Mouse (Mus musculus) frontal cortex, adult (tissue): Measurements from ENCODE around the gene Wbp4.

Source experiments
- ATAC-seq: cut with Nextera tagmentation; 2 replicates; pipeline ENCODE4 v1.9.2; 2017; ENCODE audit warnings: mild to moderate bottlenecking, moderate library complexity, mixed read lengths; ENCODE audit not compliant: low TSS enrichment

The Wbp4 gene

GRCm38 (mm10) chr14:79451681-79452590 lies 29.4 kb downstream of the Wbp4 start, which contains the start of gene Kbtbd6:
TSS of gene Kbtbd6 (plus strand) at chr14:79451835.
- peak; percentile 99 for ATAC-seq

- ATAC-seq: peak; percentile 81
Observed at GRCm38 (mm10) chr14:79445055-79445620, 36.2 kb downstream of the Wbp4 start.

DNA sequence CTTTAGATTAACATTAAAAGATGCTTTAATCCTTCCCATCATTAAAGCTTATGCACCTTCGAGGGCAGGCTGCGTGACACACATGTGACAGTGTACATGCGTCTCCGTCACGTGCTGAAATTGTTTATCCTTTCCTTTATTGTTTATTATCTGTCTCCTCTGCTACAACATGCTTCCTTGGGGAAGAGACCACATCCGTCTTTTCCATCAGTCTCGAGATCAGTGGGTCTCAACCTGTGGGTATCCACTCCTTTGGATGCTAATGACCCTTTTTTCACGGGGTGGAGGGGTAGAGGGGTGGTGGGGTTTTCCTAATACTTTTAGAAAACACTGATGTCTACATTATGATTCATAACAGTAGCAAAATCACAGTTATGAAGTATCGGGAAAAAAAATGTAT lies 36.7 kb downstream of the Wbp4 start:
- no peak for ATAC-seq

GRCm38 (mm10) chr14:79441441-79441840 lies 39.9 kb downstream of the Wbp4 start:
- ATAC-seq: no peak

DNA sequence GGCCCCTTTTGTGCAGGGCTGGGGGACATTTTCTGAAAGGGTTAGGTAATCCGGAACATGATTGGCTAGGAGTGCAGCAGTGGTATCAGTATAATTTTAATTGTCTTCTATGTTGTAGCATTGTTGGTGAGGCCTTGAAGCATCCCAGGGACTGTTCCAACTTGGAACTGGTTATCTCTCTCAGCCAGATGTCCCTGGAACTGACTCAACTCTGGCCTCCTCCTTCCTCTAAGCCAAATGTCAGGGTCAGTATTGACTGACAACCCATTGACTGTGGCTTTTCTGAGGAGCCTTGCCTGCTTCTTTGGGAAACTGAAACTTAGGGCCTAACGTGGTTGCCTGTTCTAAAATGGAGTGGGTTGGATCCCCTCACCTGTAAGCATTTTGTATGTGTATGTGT lies 40.7 kb downstream of the Wbp4 start:
- no peak for ATAC-seq

- no peak for ATAC-seq
Observed at GRCm38 (mm10) chr14:79434068-79434467, 47.3 kb downstream of the Wbp4 start.

DNA sequence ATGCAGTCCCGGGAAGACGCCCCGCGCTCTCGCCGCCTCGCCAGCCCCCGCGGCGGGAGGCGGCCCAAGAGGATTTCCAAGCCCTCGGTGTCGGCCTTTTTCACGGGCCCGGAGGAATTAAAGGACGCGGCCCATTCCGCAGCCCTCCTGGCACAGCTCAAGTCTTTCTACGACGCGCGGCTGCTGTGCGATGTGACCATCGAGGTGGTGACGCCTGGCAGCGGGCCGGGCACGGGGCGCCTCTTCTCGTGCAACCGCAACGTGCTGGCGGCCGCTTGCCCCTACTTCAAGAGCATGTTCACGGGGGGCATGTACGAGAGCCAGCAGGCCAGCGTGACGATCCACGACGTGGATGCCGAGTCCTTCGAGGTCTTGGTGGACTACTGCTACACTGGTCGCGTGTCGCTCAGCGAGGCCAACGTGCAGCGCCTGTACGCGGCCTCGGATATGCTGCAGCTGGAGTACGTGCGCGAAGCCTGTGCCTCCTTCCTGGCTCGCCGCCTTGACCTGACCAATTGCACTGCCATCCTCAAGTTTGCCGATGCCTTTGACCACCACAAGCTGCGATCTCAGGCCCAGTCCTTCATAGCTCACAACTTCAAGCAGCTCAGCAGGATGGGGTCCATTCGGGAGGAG lies 54.5 kb downstream of the Wbp4 start:
- peak; percentile 3; the same call in 1 of the 2 replicates for ATAC-seq

GRCm38 (mm10) chr14:79425979-79426729 lies 55.2 kb downstream of the Wbp4 start, which contains the start of gene Kbtbd7:
TSS of gene Kbtbd7 (plus strand) at chr14:79426511.
- ATAC-seq: peak; percentile 99

GRCm38 (mm10) chr14:79420083-79420685 lies 61.1 kb downstream of the Wbp4 start:
- ATAC-seq: no peak

GRCm38 (mm10) chr14:79413121-79413520 lies 68.2 kb downstream of the Wbp4 start:
- ATAC-seq: no peak

DNA sequence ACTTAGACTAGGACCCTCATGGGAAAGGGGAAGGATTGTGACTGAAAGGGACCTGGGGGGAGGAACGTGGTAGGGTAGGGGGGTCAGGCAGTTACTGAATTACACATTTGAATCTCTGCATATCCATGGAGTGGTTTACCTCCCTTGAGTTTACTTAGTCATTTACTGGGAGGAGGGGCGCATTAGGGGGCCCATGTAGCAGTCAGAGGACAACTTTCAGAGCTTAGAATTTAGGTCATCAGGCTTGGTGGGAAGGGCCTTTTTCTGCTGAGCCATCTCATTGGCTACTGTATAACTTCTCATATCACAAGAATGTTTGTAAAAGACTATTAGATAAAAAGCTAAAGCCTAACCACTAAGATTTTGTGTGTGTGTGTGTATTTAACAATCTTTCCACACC lies 70.7 kb downstream of the Wbp4 start:
- ATAC-seq: no peak
